Mouse (Mus musculus) adrenal gland, postnatal 25 days (tissue): ENCODE data around the gene Arhgef11. TPM values are rescaled to one million over a fixed set of nuclear protein-coding genes. Genes with fewer than 3 reads are reported as not detected.

Source experiments
- microRNA-seq, 2 experiments: library from miRNA; unstranded; fragments of <30 nt; microRNA quantifications; one replicate each; pipeline ENCODE4 v1.2.0; 2021
- total RNA-seq: library from RNA; stranded (reverse); gene quantifications from 2 replicates; pipeline ENCODE4 v1.2.3, GENCODE M21; 2021

The Arhgef11 gene
- total RNA-seq, 1 experiment from 2014 or later: 44.2 TPM

Small RNA genes lying within 50 kb of the gene (microRNA-seq; reads per million reads assigned to microRNA genes)
- gene Gm24109: 0 to 0.34 reads per million in 2 experiments

Other genes starting within 250 kb of the Arhgef11 start
- 0.21 TPM in 1 of 2 replicates, not detected in the other for gene Fcrl1, start 241.2 kb upstream of the Arhgef11 start, total RNA-seq
- not detected in 2 replicates for gene Fcrl5, start 181.8 kb upstream of the Arhgef11 start, total RNA-seq
- gene Etv3, start 92.2 kb upstream of the Arhgef11 start, total RNA-seq: 18.1 and 21.5 TPM in 2 replicates
- gene Lrrc71, start 131.1 kb downstream of the Arhgef11 start, total RNA-seq: 0.94 TPM in 1 of 2 replicates, not detected in the other
- 0.95 and 3.7 TPM in 2 replicates for gene Ntrk1, start 177.6 kb downstream of the Arhgef11 start, total RNA-seq
- gene Insrr, start 179.4 kb downstream of the Arhgef11 start, total RNA-seq: 0.81 and 1.0 TPM in 2 replicates
- gene Pear1, start 206.7 kb downstream of the Arhgef11 start, total RNA-seq: 20.7 and 23.0 TPM in 2 replicates
- 0.15 TPM in 1 of 2 replicates, not detected in the other for gene Sh2d2a, start 229.2 kb downstream of the Arhgef11 start, total RNA-seq